Mouse (Mus musculus): ENCODE measurements around the gene Tfap2e. TPM values are rescaled to one million over a fixed set of nuclear protein-coding genes. Genes with fewer than 3 reads are reported as not detected.
A peak's percentile ranks its signal among the peaks of the same experiment; 100 is the strongest.

Tfap2e gene
- total and polyA plus RNA-seq, 2 experiments from 2014 or later, result not detected

- 7% methylated on average over 26 of the region's 26 CpGs for WGBS
- H3K9me3 ChIP-seq (replicated peaks; ENCODE audit: control insufficient read depth, low read length), result no peaks in the 10 kb centered on the region
- H3K4me2 ChIP-seq (ENCODE audit: low read depth, low read length), result no peak overlapping the region; the same call in 1 of the 2 replicates
- H3K36me3 ChIP-seq (replicated peaks; ENCODE audit: control insufficient read depth, insufficient read depth, low read length), result no peaks in the 10 kb centered on the region
- TF ChIP-seq EP300 (IDR thresholded peaks at IDR 0.05; ENCODE audit: low read depth) (no peak), CTCF (IDR thresholded peaks at IDR 0.05; ENCODE audit: low read depth) (no peak)
- peaks cover 86% of the 10 kb centered on the region for H3K27me3 ChIP-seq (ENCODE audit: control insufficient read depth, insufficient read depth, low read length)
- ATAC-seq (ENCODE audit: insufficient read depth, low read depth) (no peak), DNase-seq (ENCODE audit: low spot score) (no peak)
- H3K27ac ChIP-seq (ENCODE audit: low read depth), result no peak overlapping the region
- no peak overlapping the region for H3K9ac ChIP-seq (replicated peaks; ENCODE audit: low read depth, low read length)
- no peaks in the 10 kb centered on the region for H3K4me1 ChIP-seq (ENCODE audit: control insufficient read depth, insufficient read depth)
- peak overlapping the region; percentile 13; the same call in 1 of the 2 replicates for H3K4me3 ChIP-seq (ENCODE audit: low read depth, low read length)
These were observed 3.3 kb downstream of the Tfap2e start for GRCm38 (mm10) chr4:126732531-126733380.

- ATAC-seq (ENCODE audit: insufficient read depth, low read depth), result no peak
- Histone ChIP-seq H3K27me3 (ENCODE audit: control insufficient read depth, insufficient read depth, low read length) (peaks cover 79% of the 10 kb centered on the region), H3K4me1 (ENCODE audit: control insufficient read depth, insufficient read depth) (no peaks in the 10 kb centered on the region), H3K9me3 (replicated peaks; ENCODE audit: control insufficient read depth, low read length) (no peaks in the 10 kb centered on the region), H3K36me3 (replicated peaks; ENCODE audit: control insufficient read depth, insufficient read depth, low read length) (no peaks in the 10 kb centered on the region), H3K4me2 (ENCODE audit: low read depth, low read length) (no peak overlapping the region; the same call in 1 of the 2 replicates), H3K27ac (ENCODE audit: low read depth) (no peak overlapping the region), H3K4me3 (ENCODE audit: low read depth, low read length) (peak overlapping the region; percentile 13; the same call in 1 of the 2 replicates), H3K9ac (replicated peaks; ENCODE audit: low read depth, low read length) (no peak overlapping the region)
- DNase-seq (ENCODE audit: low spot score), result no peak
- no peak for TF ChIP-seq EP300 (IDR thresholded peaks at IDR 0.05; ENCODE audit: low read depth)
- TF ChIP-seq CTCF (IDR thresholded peaks at IDR 0.05; ENCODE audit: low read depth), result no peak
- WGBS, result 4% methylated on average over 18 of the region's 18 CpGs
These were observed 3.9 kb downstream of the Tfap2e start for GRCm38 (mm10) chr4:126732111-126732510.

- TF ChIP-seq EP300 (IDR thresholded peaks at IDR 0.05; ENCODE audit: low read depth) (no peak), CTCF (IDR thresholded peaks at IDR 0.05; ENCODE audit: low read depth) (no peak)
- Histone ChIP-seq H3K4me1 (ENCODE audit: control insufficient read depth, insufficient read depth) (no peaks in the 10 kb centered on the region), H3K36me3 (replicated peaks; ENCODE audit: control insufficient read depth, insufficient read depth, low read length) (peaks cover 78% of the 10 kb centered on the region), H3K27me3 (ENCODE audit: control insufficient read depth, insufficient read depth, low read length) (no peaks in the 10 kb centered on the region), H3K9ac (replicated peaks; ENCODE audit: low read depth, low read length) (no peak overlapping the region), H3K4me2 (ENCODE audit: low read depth, low read length) (no peak overlapping the region), H3K27ac (ENCODE audit: low read depth) (no peak overlapping the region), H3K9me3 (replicated peaks; ENCODE audit: control insufficient read depth, low read length) (no peaks in the 10 kb centered on the region), H3K4me3 (ENCODE audit: low read depth, low read length) (no peak overlapping the region)
- 87% methylated on average over 5 of the region's 5 CpGs for WGBS
- ATAC-seq (ENCODE audit: insufficient read depth, low read depth), result no peak
- no peak for DNase-seq (ENCODE audit: low spot score)
These were observed 28.6 kb downstream of the Tfap2e start for GRCm38 (mm10) chr4:126707439-126707826.

- H3K27ac ChIP-seq (ENCODE audit: low read depth), result no peak overlapping the region
- H3K4me2 ChIP-seq (ENCODE audit: low read depth, low read length), result no peak overlapping the region
- no peak for TF ChIP-seq EP300 (IDR thresholded peaks at IDR 0.05; ENCODE audit: low read depth)
- no peak for TF ChIP-seq CTCF (IDR thresholded peaks at IDR 0.05; ENCODE audit: low read depth)
- H3K4me3 ChIP-seq (ENCODE audit: low read depth, low read length), result no peak overlapping the region
- ATAC-seq (ENCODE audit: insufficient read depth, low read depth) (no peak), DNase-seq (ENCODE audit: low spot score) (no peak)
- WGBS, result 82% methylated on average over 12 of the region's 12 CpGs
- H3K9me3 ChIP-seq (replicated peaks; ENCODE audit: control insufficient read depth, low read length), result no peaks in the 10 kb centered on the region
- H3K27me3 ChIP-seq (ENCODE audit: control insufficient read depth, insufficient read depth, low read length), result no peaks in the 10 kb centered on the region
- H3K4me1 ChIP-seq (ENCODE audit: control insufficient read depth, insufficient read depth), result no peaks in the 10 kb centered on the region
- no peak overlapping the region for H3K9ac ChIP-seq (replicated peaks; ENCODE audit: low read depth, low read length)
- peaks cover 79% of the 10 kb centered on the region for H3K36me3 ChIP-seq (replicated peaks; ENCODE audit: control insufficient read depth, insufficient read depth, low read length)
These were observed 29.2 kb downstream of the Tfap2e start for GRCm38 (mm10) chr4:126706630-126707438.

GRCm38 (mm10) chr4:126696908-126697307, 39.1 kb downstream of the Tfap2e start:
- Histone ChIP-seq H3K4me3 (ENCODE audit: low read depth, low read length) (no peak overlapping the region), H3K9me3 (replicated peaks; ENCODE audit: control insufficient read depth, low read length) (no peaks in the 10 kb centered on the region), H3K27me3 (ENCODE audit: control insufficient read depth, insufficient read depth, low read length) (no peaks in the 10 kb centered on the region), H3K9ac (replicated peaks; ENCODE audit: low read depth, low read length) (no peak overlapping the region), H3K27ac (ENCODE audit: low read depth) (no peak overlapping the region), H3K4me1 (ENCODE audit: control insufficient read depth, insufficient read depth) (no peaks in the 10 kb centered on the region), H3K36me3 (replicated peaks; ENCODE audit: control insufficient read depth, insufficient read depth, low read length) (peaks cover 47% of the 10 kb centered on the region), H3K4me2 (ENCODE audit: low read depth, low read length) (no peak overlapping the region)
- no peak for ATAC-seq (ENCODE audit: insufficient read depth, low read depth)
- 93% methylated on average over 4 of the region's 4 CpGs for WGBS
- no peak for DNase-seq (ENCODE audit: low spot score)
- TF ChIP-seq EP300 (IDR thresholded peaks at IDR 0.05; ENCODE audit: low read depth) (no peak), CTCF (IDR thresholded peaks at IDR 0.05; ENCODE audit: low read depth) (no peak)

Data from heart, postnatal 0 days (tissue).